In genomic region chr4:137214573-137214972, GRCm38 (mm10) we compare ENCODE assay signal across 22 mouse cellular contexts.
DNase-seq lines count a peak whose midpoint lies in the region; ATAC-seq lines count a peak whose summit lies in the region.
"Had no signal": no experiment of that assay in that cellular context is flagged by ENCODE, and none has a peak within 500 bp of the region (broad histone marks: within the 10 kb centered on the region; RNA-seq: fewer than 3 reads in every experiment).

No protein-coding gene starts in this region.

- peak; percentile 8 to 22 for DNase-seq in heart, adult 9 months (ENCODE audit: low spot score in 2 of 2)
- no peak for DNase-seq in heart, adult 8-10 months (ENCODE audit: low spot score)
- DNase-seq in lung, postnatal 36 days, result peak; percentile 6
- DNase-seq in lung, postnatal 14 days, result no peak
- DNase-seq in induced T-regulatory cell, adult 2 months (ENCODE audit: low read depth), result peak; percentile 1
- DNase-seq: adrenal gland, adult 8-10 months; adrenal gland, postnatal 25 days; cerebellum, adult 11-12 months; cerebellum, adult 8-10 months; cerebellum, postnatal 10 days; cerebellum, postnatal 36 days; forebrain, postnatal 0 days; gastrocnemius, adult 2 months; gastrocnemius, postnatal 14 days; kidney, adult 11 months; kidney, adult 8-10 months had no signal

- ATAC-seq in common myeloid progenitor, adult 5-6 weeks (replicated peaks; ENCODE audit: low read depth, poor library complexity, severe bottlenecking), result 0 out of 2 replicates have a peak, but pooled peaks have one; percentile 29
- no peak for ATAC-seq in megakaryocyte, adult 5-6 weeks (ENCODE audit: poor library complexity, severe bottlenecking)
- ATAC-seq: activated CD4-positive, CD25-positive, alpha-beta regulatory T cell, adult 4 months; CD4-positive, CD25-positive, alpha-beta regulatory T cell, adult 4 months; forebrain, embryonic 14.5 days; forebrain, postnatal 0 days; intestine, embryonic 15.5 days had no signal

Comparison
In these comparisons a context has a peak if more than half of its experiments do, and no peak if none do; other contexts are left out.
1. DNase-seq: peak in heart, adult 9 months (2 of 2), lung, postnatal 36 days (single experiment) and induced T-regulatory cell, adult 2 months (single experiment); none in heart, adult 8-10 months (single experiment) and lung, postnatal 14 days (single experiment).